Mouse (Mus musculus) adrenal gland, postnatal 4 days (tissue): ENCODE results near the gene Coro6. TPM values are rescaled to one million over a fixed set of nuclear protein-coding genes. Genes with fewer than 3 reads are reported as not detected.

Experiments used
- DNase-seq, 2 experiments: peaks; one replicate each; pipeline ENCODE4 v3.0.0; 2021 to 2022; ENCODE audit warnings: low spot score in 2 of 2, mixed read lengths in 2 of 2
- long read RNA-seq, 2 experiments: library from polyadenylated mRNA; stranded (forward); transcript quantifications; one replicate each; pipeline ENCODE4 v2.0.0; 2021
- total RNA-seq, 2 experiments: library from RNA; stranded (reverse); gene quantifications; 2 replicates each; pipeline ENCODE4 v1.2.3; 2021

Coro6 gene
- 1 to 10 TPM; 3.8 to 6.0 TPM for total RNA-seq
- long read RNA-seq, experiment 1, partial matches to known transcripts = 1 of 3 reads
- long read RNA-seq, experiment 1, other reads (novel, unspliced or antisense) = 2 of 3 reads
- long read RNA-seq, experiment 2, partial matches to known transcripts = 1 of 7 reads
- long read RNA-seq, experiment 2, other reads (novel, unspliced or antisense) = 5 of 7 reads

DNA sequence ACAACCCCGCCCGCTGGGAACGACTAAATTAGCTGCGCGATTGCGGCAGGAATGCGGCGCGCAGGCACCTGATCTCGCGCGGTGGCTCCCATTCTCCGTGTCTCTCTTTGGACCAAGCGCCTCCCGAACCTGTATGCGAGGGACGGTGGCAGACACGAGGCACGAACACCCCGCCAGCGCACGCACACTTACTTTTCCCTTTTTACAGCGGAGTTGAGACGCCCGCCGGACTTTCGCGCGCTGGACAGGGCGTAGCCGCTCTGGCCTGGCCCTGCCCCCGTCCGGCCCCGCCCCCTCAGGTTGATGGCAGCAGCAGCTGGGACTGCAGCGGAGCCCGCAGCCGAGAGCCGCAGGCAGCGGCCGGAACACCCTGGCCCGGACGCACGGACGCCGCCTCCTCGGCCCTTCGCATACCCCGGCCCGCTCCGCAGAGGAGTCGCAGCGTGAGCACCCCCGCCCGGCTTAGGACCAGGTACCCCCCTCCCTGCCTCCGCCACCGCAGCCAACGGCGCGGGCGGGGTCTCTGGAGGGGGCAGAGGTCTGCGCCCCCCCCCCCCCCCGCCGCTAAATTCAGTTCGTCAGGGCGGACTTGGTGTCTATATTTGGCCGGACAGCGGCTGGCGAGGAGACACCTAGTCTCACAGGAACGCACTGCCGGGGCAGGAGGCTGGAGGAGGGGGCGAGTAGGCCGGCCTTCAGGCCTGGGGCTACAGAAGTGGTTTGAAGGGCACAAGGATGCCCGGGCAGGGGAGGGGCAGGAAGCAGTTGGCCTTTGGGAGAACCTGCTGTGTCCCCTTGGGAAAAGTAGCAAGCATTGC lies at the start of gene Coro6:
Coro6 (plus strand) TSS at position 129 of the 818 bp plus-strand sequence.
- DNase-seq = peak in 1 of 2 experiments; percentile 48

- DNase-seq = no peak
Observed at GRCm38 (mm10) chr11:77414141-77414839, 47.9 kb upstream of the Coro6 start.

GRCm38 (mm10) chr11:77416212-77417000 lies 45.8 kb upstream of the Coro6 start:
- no peak for DNase-seq

DNA sequence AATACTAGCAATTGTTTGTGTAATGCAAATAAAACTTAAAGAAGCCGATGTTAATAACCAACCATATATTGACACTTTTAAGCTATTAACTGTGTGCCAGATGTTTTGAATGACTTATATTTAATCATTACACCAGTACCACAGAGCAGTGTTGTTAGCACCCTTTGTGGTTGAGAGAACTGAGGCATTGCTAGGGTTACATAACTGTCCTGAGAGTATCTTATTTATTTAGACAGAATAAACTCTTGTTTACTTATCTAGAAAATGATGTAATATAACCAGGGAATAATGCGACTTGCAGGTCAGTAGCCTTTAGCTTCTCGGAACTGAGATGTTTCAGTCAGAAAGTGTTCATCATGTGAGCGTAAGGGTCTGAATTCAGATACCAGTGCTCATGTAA lies 44.2 kb upstream of the Coro6 start:
- no peak for DNase-seq

- DNase-seq = no peak
Observed at GRCm38 (mm10) chr11:77423175-77423859, 38.9 kb upstream of the Coro6 start.

DNA sequence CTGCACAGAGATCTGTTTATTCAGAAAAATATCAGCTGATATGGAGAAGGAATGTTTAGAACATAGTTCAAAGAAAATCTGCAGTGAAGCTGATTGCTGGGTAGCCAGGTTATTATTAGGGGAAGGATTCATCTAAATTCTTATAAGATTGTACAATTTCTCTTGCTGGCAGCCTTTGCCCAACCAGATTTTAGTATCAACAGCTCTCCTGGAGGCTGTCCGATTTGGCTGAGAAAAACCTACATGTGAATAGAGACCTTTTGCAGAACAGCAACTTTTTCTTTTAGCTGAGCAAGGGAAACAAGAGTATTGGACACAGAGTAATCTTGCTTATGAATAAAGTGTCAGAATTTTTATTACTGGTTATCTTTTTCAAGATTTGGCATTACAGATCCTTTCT lies 33.8 kb upstream of the Coro6 start:
- DNase-seq = no peak

DNA sequence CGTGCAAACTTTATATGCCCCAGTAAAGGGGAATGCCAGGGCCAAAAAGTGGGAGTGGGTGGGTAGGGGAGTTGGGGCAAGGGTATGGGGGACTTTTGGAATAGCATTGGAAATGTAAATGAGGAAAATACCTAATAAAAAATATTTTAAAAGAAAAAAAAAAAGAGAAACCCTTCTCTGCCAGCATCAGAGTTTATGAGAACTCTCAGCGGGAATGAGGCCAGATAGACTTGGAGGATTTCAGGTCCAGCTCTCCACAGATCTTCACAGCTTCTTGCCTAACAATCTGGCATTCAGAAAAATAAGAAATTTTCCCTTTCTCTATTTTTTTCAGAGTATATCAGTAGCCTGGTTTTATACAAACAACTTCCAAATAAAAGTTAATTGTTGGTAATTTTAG lies 25.2 kb upstream of the Coro6 start:
- no peak for DNase-seq

DNA sequence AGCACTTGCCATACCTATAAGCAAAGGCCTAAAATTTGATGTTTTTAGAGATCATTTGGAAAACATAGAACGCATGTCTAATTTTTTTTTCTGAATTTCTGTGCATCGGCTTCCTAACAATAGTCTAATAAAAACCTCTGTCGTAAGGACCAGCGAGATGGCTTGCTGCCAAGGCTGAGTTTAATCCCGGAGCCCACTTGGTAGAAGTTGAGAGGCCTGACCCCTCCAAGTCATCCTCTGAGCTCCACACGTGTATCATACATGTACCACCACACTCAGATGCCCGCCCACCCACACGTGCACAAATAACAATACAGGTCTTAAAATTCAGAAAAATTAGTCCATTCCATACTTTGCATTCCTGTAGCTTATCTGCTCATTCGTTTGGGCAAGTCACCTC lies 22.1 kb upstream of the Coro6 start:
- no peak for DNase-seq

DNA sequence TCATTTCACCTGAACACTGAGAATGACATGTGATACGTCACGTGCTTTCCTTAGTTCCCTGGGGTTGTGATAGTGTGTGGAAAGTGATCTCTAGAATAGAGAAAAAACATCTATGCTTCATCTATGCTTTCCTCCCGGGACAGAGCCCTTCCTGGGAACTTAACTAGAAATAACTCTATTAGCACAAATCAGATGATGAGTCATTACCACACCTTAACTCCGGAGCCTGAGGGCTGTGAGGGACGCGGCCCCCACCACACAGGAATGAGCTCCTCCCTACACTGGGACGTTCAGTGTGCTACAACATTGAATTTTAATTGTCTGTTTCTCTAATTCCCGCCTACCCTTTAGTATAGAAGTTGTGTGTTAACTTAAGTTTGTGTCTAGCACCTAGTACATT lies 21.2 kb upstream of the Coro6 start:
- DNase-seq = no peak

- no peak for DNase-seq
Observed at GRCm38 (mm10) chr11:77442186-77443170, 19.7 kb upstream of the Coro6 start.

GRCm38 (mm10) chr11:77444939-77445338 lies 17.3 kb upstream of the Coro6 start:
- no peak for DNase-seq

DNA sequence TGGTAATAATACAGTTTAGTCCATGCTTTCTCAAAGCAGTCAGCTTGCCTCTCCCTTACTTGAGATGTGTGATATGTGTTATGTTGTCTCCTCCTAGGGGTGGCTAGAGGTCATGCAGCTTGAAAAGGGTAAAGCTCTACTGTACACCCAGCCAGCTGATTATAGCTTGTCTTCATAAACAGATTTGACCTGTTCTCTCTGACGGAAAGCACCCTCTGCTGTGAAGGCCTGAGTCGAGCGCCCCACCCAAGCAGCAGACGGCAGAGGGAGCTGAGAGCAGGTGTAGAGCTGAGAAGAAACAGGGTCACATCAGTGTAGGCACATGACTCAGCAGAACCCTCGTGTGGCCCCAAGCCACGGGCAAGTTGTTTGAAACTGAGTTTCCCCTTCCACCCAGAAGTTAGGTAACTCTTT lies 15.6 kb upstream of the Coro6 start:
- no peak for DNase-seq

DNA sequence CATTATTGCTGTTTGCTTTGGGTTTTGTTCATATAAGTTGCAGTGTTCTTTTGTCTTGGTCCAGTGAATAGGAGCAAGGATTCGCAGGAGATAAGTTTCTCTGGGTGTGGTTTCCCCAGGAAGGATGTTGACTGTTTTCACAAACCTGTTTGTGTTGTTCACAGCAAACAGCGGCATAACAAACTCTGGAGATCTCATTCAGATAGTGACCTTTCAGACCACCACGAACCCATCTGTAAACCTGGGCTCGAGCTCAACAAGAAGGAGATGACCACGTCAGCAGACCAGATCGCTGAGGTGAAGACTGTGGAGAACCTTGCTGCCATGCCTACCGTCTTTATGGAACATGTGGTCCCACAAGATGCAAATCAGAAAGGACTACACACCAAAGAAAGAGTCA lies 13.0 kb upstream of the Coro6 start:
- no peak for DNase-seq

GRCm38 (mm10) chr11:77451670-77452069 lies 10.5 kb upstream of the Coro6 start:
- no peak for DNase-seq

DNA sequence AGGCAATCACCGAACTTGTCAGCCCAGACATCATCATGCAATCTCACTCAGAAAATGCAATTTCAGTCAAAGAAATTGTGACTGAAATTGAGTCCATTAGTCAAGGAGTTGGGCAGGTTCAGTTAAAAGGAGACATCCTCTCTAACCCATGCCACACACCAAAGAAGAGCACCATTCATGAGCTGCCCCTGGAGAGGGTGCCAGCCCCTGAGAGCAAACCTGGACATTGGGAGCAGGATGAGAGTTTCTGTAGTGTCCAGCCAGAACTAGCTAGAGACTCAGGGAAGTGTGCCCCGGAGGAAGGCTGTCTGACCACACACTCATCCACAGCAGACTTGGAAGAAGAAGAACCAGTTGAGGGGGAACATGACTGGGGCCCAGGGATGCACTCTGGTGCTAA lies 8.8 kb upstream of the Coro6 start:
- DNase-seq = no peak

GRCm38 (mm10) chr11:77455770-77456510 lies 6.3 kb upstream of the Coro6 start:
- DNase-seq = no peak

DNA sequence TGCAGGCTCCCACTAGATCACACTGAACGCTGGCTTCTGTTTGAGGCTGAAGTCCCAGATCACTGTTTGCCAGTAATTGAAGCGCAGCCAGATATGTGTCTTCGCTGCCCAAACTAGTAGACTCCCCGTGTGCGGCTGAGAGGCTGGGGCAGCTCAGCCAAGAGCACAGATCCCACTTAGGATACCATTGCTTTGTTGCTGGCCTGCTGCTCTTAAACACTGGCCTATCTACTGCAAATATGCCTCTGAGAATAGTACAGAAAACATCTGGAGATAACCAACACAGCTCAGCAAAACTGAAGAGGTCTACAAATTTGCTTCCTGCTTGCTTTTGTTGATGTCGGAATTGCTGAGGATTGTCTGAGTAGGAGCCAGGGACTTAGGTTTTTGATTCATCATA lies 5.3 kb upstream of the Coro6 start:
- DNase-seq = no peak

GRCm38 (mm10) chr11:77461856-77462255 lies 355 bp upstream of the Coro6 start:
- DNase-seq = no peak

- DNase-seq = no peak
Observed at GRCm38 (mm10) chr11:77463101-77463445, 862 bp downstream of the Coro6 start.
